Mouse (Mus musculus): ENCODE data around the gene Eipr1. TPM values are rescaled to one million over a fixed set of nuclear protein-coding genes. Genes with fewer than 3 reads are reported as not detected.

Eipr1 gene
- polyA plus RNA-seq, 1 experiment from 2014 or later, result 45.5 TPM

GRCm38 (mm10) chr12:28784355-28784754 lies 32.8 kb downstream of the Eipr1 start:
- no peaks in the 10 kb centered on the region for H3K9me3 ChIP-seq (replicated peaks)
- peak overlapping the region; percentile 69 for H3K27ac ChIP-seq (replicated peaks)
- H3K36me3 ChIP-seq, result no peaks in the 10 kb centered on the region
- H3K4me1 ChIP-seq, result peaks cover 70% of the 10 kb centered on the region
- no peak for DNase-seq (ENCODE audit: low spot score)
- H3K27me3 ChIP-seq (ENCODE audit: low read depth, poor library complexity, severe bottlenecking), result no peaks in the 10 kb centered on the region
- no peak overlapping the region for H3K4me3 ChIP-seq
- 40% methylated on average over 4 of the region's 4 CpGs for WGBS

GRCm38 (mm10) chr12:28784864-28785263 lies 33.3 kb downstream of the Eipr1 start:
- DNase-seq (ENCODE audit: low spot score), result no peak
- Histone ChIP-seq H3K9me3 (replicated peaks) (no peaks in the 10 kb centered on the region), H3K27me3 (ENCODE audit: low read depth, poor library complexity, severe bottlenecking) (no peaks in the 10 kb centered on the region), H3K4me1 (peaks cover 67% of the 10 kb centered on the region), H3K4me3 (no peak overlapping the region), H3K36me3 (no peaks in the 10 kb centered on the region), H3K27ac (replicated peaks) (peak overlapping the region; percentile 69)
- WGBS, result 35% methylated on average over 8 of the region's 8 CpGs

- H3K27ac ChIP-seq (replicated peaks), result peak overlapping the region; percentile 71
- no peak overlapping the region for H3K4me3 ChIP-seq
- 0% methylated on average over 1 of the region's 1 CpGs for WGBS
- H3K36me3 ChIP-seq, result no peaks in the 10 kb centered on the region
- peaks cover 67% of the 10 kb centered on the region for H3K4me1 ChIP-seq
- H3K27me3 ChIP-seq (ENCODE audit: low read depth, poor library complexity, severe bottlenecking), result no peaks in the 10 kb centered on the region
- DNase-seq (ENCODE audit: low spot score), result peak; percentile 38
- no peaks in the 10 kb centered on the region for H3K9me3 ChIP-seq (replicated peaks)
Measured at GRCm38 (mm10) chr12:28785299-28785698, 33.7 kb downstream of the Eipr1 start.

- DNase-seq (ENCODE audit: low spot score), result no peak
- 97% methylated on average over 6 of the region's 6 CpGs for WGBS
- H3K36me3 ChIP-seq, result no peaks in the 10 kb centered on the region
- H3K9me3 ChIP-seq (replicated peaks), result no peaks in the 10 kb centered on the region
- H3K27me3 ChIP-seq (ENCODE audit: low read depth, poor library complexity, severe bottlenecking), result no peaks in the 10 kb centered on the region
- peaks cover 67% of the 10 kb centered on the region for H3K4me1 ChIP-seq
- peak overlapping the region; percentile 71 for H3K27ac ChIP-seq (replicated peaks)
- H3K4me3 ChIP-seq, result no peak overlapping the region
Measured at GRCm38 (mm10) chr12:28786310-28786709, 34.7 kb downstream of the Eipr1 start.

- Histone ChIP-seq H3K4me1 (peaks cover 42% of the 10 kb centered on the region), H3K27me3 (ENCODE audit: low read depth, poor library complexity, severe bottlenecking) (no peaks in the 10 kb centered on the region), H3K36me3 (no peaks in the 10 kb centered on the region), H3K27ac (replicated peaks) (no peak overlapping the region), H3K9me3 (replicated peaks) (no peaks in the 10 kb centered on the region), H3K4me3 (no peak overlapping the region)
- WGBS, result 82% methylated on average over 3 of the region's 3 CpGs
- DNase-seq (ENCODE audit: low spot score), result no peak
Measured at GRCm38 (mm10) chr12:28792613-28793012, 41.0 kb downstream of the Eipr1 start.

GRCm38 (mm10) chr12:28793715-28794114 lies 42.1 kb downstream of the Eipr1 start:
- 66% methylated on average over 2 of the region's 2 CpGs for WGBS
- H3K4me1 ChIP-seq, result peaks cover 38% of the 10 kb centered on the region
- peaks cover 4% of the 10 kb centered on the region; the same call in 1 of the 2 replicates for H3K9me3 ChIP-seq (replicated peaks)
- no peak for DNase-seq (ENCODE audit: low spot score)
- H3K27me3 ChIP-seq (ENCODE audit: low read depth, poor library complexity, severe bottlenecking), result no peaks in the 10 kb centered on the region
- H3K27ac ChIP-seq (replicated peaks), result no peak overlapping the region; the same call in 1 of the 2 replicates
- peaks cover 5% of the 10 kb centered on the region; the same call in 1 of the 2 replicates for H3K36me3 ChIP-seq
- no peak overlapping the region for H3K4me3 ChIP-seq

- DNase-seq (ENCODE audit: low spot score), result no peak
- no peak overlapping the region for H3K4me3 ChIP-seq
- peaks cover 4% of the 10 kb centered on the region; the same call in 1 of the 2 replicates for H3K9me3 ChIP-seq (replicated peaks)
- no peak overlapping the region for H3K27ac ChIP-seq (replicated peaks)
- peaks cover 5% of the 10 kb centered on the region; the same call in 1 of the 2 replicates for H3K36me3 ChIP-seq
- 96% methylated on average over 3 of the region's 3 CpGs for WGBS
- H3K27me3 ChIP-seq (ENCODE audit: low read depth, poor library complexity, severe bottlenecking), result no peaks in the 10 kb centered on the region
- peaks cover 45% of the 10 kb centered on the region for H3K4me1 ChIP-seq
Measured at GRCm38 (mm10) chr12:28795041-28795440, 43.4 kb downstream of the Eipr1 start.

- Histone ChIP-seq H3K9me3 (replicated peaks) (peaks cover 4% of the 10 kb centered on the region; the same call in 1 of the 2 replicates), H3K4me1 (peaks cover 42% of the 10 kb centered on the region)
Measured at GRCm38 (mm10) chr12:28796881-28797420, 45.3 kb downstream of the Eipr1 start.

GRCm38 (mm10) chr12:28799798-28800411 lies 48.3 kb downstream of the Eipr1 start:
- Histone ChIP-seq H3K27me3 (ENCODE audit: low read depth, poor library complexity, severe bottlenecking) (no peaks in the 10 kb centered on the region), H3K36me3 (peaks cover 5% of the 10 kb centered on the region; the same call in 1 of the 2 replicates), H3K9me3 (replicated peaks) (peaks cover 4% of the 10 kb centered on the region; the same call in 1 of the 2 replicates), H3K27ac (replicated peaks) (peak overlapping the region; percentile 71), H3K4me3 (no peak overlapping the region), H3K4me1 (peaks cover 43% of the 10 kb centered on the region)
- 64% methylated on average over 11 of the region's 11 CpGs for WGBS
- no peak for DNase-seq (ENCODE audit: low spot score)

More at GRCm38 (mm10) chr12:28796881-28797420, 45.3 kb downstream of the Eipr1 start:
- Histone ChIP-seq H3K36me3 (peaks cover 5% of the 10 kb centered on the region; the same call in 1 of the 2 replicates), H3K4me3 (no peak overlapping the region), H3K27me3 (ENCODE audit: low read depth, poor library complexity, severe bottlenecking) (no peaks in the 10 kb centered on the region), H3K27ac (replicated peaks) (0 out of 2 replicates have a peak overlapping the region, but pooled peaks have one; percentile 14)
- DNase-seq (ENCODE audit: low spot score), result no peak

- Histone ChIP-seq H3K27me3 (ENCODE audit: low read depth, poor library complexity, severe bottlenecking) (no peaks in the 10 kb centered on the region), H3K9me3 (replicated peaks) (peaks cover 4% of the 10 kb centered on the region; the same call in 1 of the 2 replicates), H3K4me3 (no peak overlapping the region), H3K36me3 (peaks cover 5% of the 10 kb centered on the region; the same call in 1 of the 2 replicates), H3K27ac (replicated peaks) (peak overlapping the region; percentile 71), H3K4me1 (peaks cover 48% of the 10 kb centered on the region)
- 76% methylated on average over 4 of the region's 4 CpGs for WGBS
- DNase-seq (ENCODE audit: low spot score), result no peak
Measured at GRCm38 (mm10) chr12:28800423-28800822, 48.8 kb downstream of the Eipr1 start.

GRCm38 (mm10) chr12:28800891-28801290 lies 49.3 kb downstream of the Eipr1 start:
- DNase-seq (ENCODE audit: low spot score), result no peak
- H3K27me3 ChIP-seq (ENCODE audit: low read depth, poor library complexity, severe bottlenecking), result no peaks in the 10 kb centered on the region

GRCm38 (mm10) chr12:28801731-28802130 lies 50.1 kb downstream of the Eipr1 start:
- DNase-seq (ENCODE audit: low spot score), result no peak
- peaks cover 5% of the 10 kb centered on the region; the same call in 1 of the 2 replicates for H3K36me3 ChIP-seq
- H3K4me3 ChIP-seq, result no peak overlapping the region
- WGBS, result 82% methylated on average over 6 of the region's 6 CpGs
- peaks cover 51% of the 10 kb centered on the region for H3K4me1 ChIP-seq
- H3K27ac ChIP-seq (replicated peaks), result peak overlapping the region; percentile 38; the same call in 1 of the 2 replicates
- no peaks in the 10 kb centered on the region for H3K27me3 ChIP-seq (ENCODE audit: low read depth, poor library complexity, severe bottlenecking)
- H3K9me3 ChIP-seq (replicated peaks), result peaks cover 4% of the 10 kb centered on the region; the same call in 1 of the 2 replicates

More at GRCm38 (mm10) chr12:28800891-28801290, 49.3 kb downstream of the Eipr1 start:
- 90% methylated on average over 3 of the region's 3 CpGs for WGBS
- Histone ChIP-seq H3K27ac (replicated peaks) (peak overlapping the region; percentile 71), H3K9me3 (replicated peaks) (peaks cover 4% of the 10 kb centered on the region; the same call in 1 of the 2 replicates), H3K36me3 (peaks cover 5% of the 10 kb centered on the region; the same call in 1 of the 2 replicates), H3K4me1 (peaks cover 53% of the 10 kb centered on the region), H3K4me3 (no peak overlapping the region)

- Histone ChIP-seq H3K27me3 (ENCODE audit: low read depth, poor library complexity, severe bottlenecking) (no peaks in the 10 kb centered on the region), H3K27ac (replicated peaks) (peak overlapping the region; percentile 55; the same call in 1 of the 2 replicates), H3K36me3 (peaks cover 5% of the 10 kb centered on the region; the same call in 1 of the 2 replicates), H3K9me3 (replicated peaks) (peaks cover 4% of the 10 kb centered on the region; the same call in 1 of the 2 replicates), H3K4me1 (peaks cover 51% of the 10 kb centered on the region), H3K4me3 (no peak overlapping the region)
- no peak for DNase-seq (ENCODE audit: low spot score)
Measured at GRCm38 (mm10) chr12:28803043-28803442, 51.4 kb downstream of the Eipr1 start.
